32 mouse cellular contexts compared by ENCODE assay signal in genomic region chr9:48600066-48600465, GRCm38 (mm10). TPM values are rescaled to one million over a fixed set of nuclear protein-coding genes. Genes with fewer than 3 reads are reported as not detected.
DNase-seq lines count a peak whose midpoint lies in the region; ATAC-seq and TF ChIP-seq lines count a peak whose summit lies in the region.
"Had no signal": no experiment of that assay in that cellular context is flagged by ENCODE, and none has a peak within 500 bp of the region (broad histone marks: within the 10 kb centered on the region; RNA-seq: fewer than 3 reads in every experiment).

No protein-coding gene starts in this region.

- ATAC-seq in frontal cortex, adult (ENCODE audit: low TSS enrichment): peak; percentile 65
- no peak for ATAC-seq in limb, embryonic 14.5 days (ENCODE audit: low FRiP score, low read depth)
- ATAC-seq in erythroid progenitor cell, adult 5-6 weeks (replicated peaks; ENCODE audit: low FRiP score, poor library complexity, severe bottlenecking): no peak
- ATAC-seq: inflammation-experienced regulatory T-cells, adult 6 months; liver, embryonic 12.5 days; liver, postnatal 0 days; midbrain, embryonic 13.5 days had no signal

- no peaks in the 10 kb centered on the region for H3K9me3 ChIP-seq in limb, embryonic 14.5 days (ENCODE audit: control insufficient read depth, low read length)
- no peaks in the 10 kb centered on the region for H3K9me3 ChIP-seq in limb, embryonic 10.5 days (replicated peaks)
- H3K9me3 ChIP-seq: embryonic facial prominence, embryonic 13.5 days; hindbrain, embryonic 10.5 days; hindbrain, embryonic 15.5 days; kidney, embryonic 15.5 days; limb, embryonic 13.5 days; liver, embryonic 12.5 days; midbrain, embryonic 13.5 days had no signal

- TF ChIP-seq POLR2A in limb, embryonic 14.5 days (IDR thresholded peaks at IDR 0.05; ENCODE audit: borderline replicate concordance, extremely low read depth, insufficient read depth, insufficient read length): no peak
- TF ChIP-seq POLR2A in embryonic fibroblast, embryonic 13.5 days (IDR thresholded peaks at IDR 0.05; ENCODE audit: low read depth, low read length): no peak

- DNase-seq in frontal cortex, postnatal 25 days (ENCODE audit: low spot score in 2 of 2): no peak
- peak; percentile 53 for DNase-seq in limb, embryonic 14.5 days (ENCODE audit: low spot score)
- DNase-seq in limb, embryonic 10.5 days (ENCODE audit: low spot score): no peak
- peak; percentile 78 for DNase-seq in adipocyte (ENCODE audit: low spot score)
- no peak for DNase-seq in lung, postnatal 10 days
- DNase-seq: adrenal gland, postnatal 10 days; cerebellum, adult 11-12 months; cerebellum, adult 9-11 months; embryo, embryonic 11 days; gastrocnemius, postnatal 25 days; kidney, adult 11 months; kidney, postnatal 36 days; liver, postnatal 0 days; right cerebral cortex, postnatal 4 days had no signal

- no peak overlapping the region for H3K4me3 ChIP-seq in limb, embryonic 14.5 days (replicated peaks; ENCODE audit: low read length)
- H3K4me3 ChIP-seq in limb, embryonic 10.5 days: no peak overlapping the region
- H3K4me3 ChIP-seq in embryonic fibroblast, embryonic 13.5 days (ENCODE audit: insufficient read depth, low read length): no peak overlapping the region
- H3K4me3 ChIP-seq: embryonic facial prominence, embryonic 13.5 days; hindbrain, embryonic 10.5 days; hindbrain, embryonic 15.5 days; kidney, embryonic 15.5 days; layer of hippocampus, adult 2 months; left cerebral cortex, adult 2 months; limb, embryonic 13.5 days; liver, embryonic 12.5 days; midbrain, embryonic 13.5 days had no signal

- no peak overlapping the region for H3K4me2 ChIP-seq in limb, embryonic 14.5 days (replicated peaks; ENCODE audit: low read depth, low read length, severe bottlenecking)
- H3K4me2 ChIP-seq: embryonic facial prominence, embryonic 13.5 days; heart, embryonic 11.5 days; hindbrain, embryonic 15.5 days; kidney, embryonic 15.5 days; limb, embryonic 13.5 days; liver, embryonic 12.5 days; midbrain, embryonic 13.5 days had no signal

- H3K9ac ChIP-seq in limb, embryonic 14.5 days (ENCODE audit: low read depth, low read length, severe bottlenecking): no peak overlapping the region
- H3K9ac ChIP-seq: embryonic facial prominence, embryonic 13.5 days; hindbrain, embryonic 15.5 days; kidney, embryonic 15.5 days; limb, embryonic 13.5 days; liver, embryonic 12.5 days; liver, postnatal 0 days; midbrain, embryonic 13.5 days had no signal

- no peaks in the 10 kb centered on the region for H3K36me3 ChIP-seq in limb, embryonic 14.5 days (ENCODE audit: control insufficient read depth, insufficient read depth, low read length)
- no peaks in the 10 kb centered on the region for H3K36me3 ChIP-seq in limb, embryonic 10.5 days
- H3K36me3 ChIP-seq: embryonic facial prominence, embryonic 13.5 days; hindbrain, embryonic 10.5 days; hindbrain, embryonic 15.5 days; kidney, embryonic 15.5 days; limb, embryonic 13.5 days; liver, embryonic 12.5 days; midbrain, embryonic 13.5 days had no signal

- TF ChIP-seq CTCF in embryonic fibroblast, embryonic 13.5 days (IDR thresholded peaks at IDR 0.05; ENCODE audit: borderline replicate concordance, insufficient read depth, low read length): no peak

- no peak overlapping the region for H3K27ac ChIP-seq in limb, embryonic 14.5 days (replicated peaks; ENCODE audit: low read depth, low read length)
- no peak overlapping the region for H3K27ac ChIP-seq in limb, embryonic 10.5 days
- peak overlapping the region; percentile 23; the same call in 1 of the 2 replicates for H3K27ac ChIP-seq in embryonic fibroblast, embryonic 13.5 days (ENCODE audit: insufficient read depth, low read length)
- H3K27ac ChIP-seq: embryonic facial prominence, embryonic 13.5 days; hindbrain, embryonic 10.5 days; hindbrain, embryonic 15.5 days; kidney, embryonic 15.5 days; layer of hippocampus, adult 2 months; left cerebral cortex, adult 2 months; limb, embryonic 13.5 days; liver, embryonic 12.5 days; macrophage; midbrain, embryonic 13.5 days had no signal

- no peaks in the 10 kb centered on the region for H3K4me1 ChIP-seq in limb, embryonic 14.5 days (ENCODE audit: control insufficient read depth, insufficient read depth, low read length)
- peaks cover 3% of the 10 kb centered on the region; the same call in 1 of the 2 replicates for H3K4me1 ChIP-seq in limb, embryonic 10.5 days
- H3K4me1 ChIP-seq in embryonic fibroblast, embryonic 13.5 days (ENCODE audit: control insufficient read depth, insufficient read depth, low read length): no peaks in the 10 kb centered on the region
- H3K4me1 ChIP-seq: hindbrain, embryonic 10.5 days; hindbrain, embryonic 15.5 days; liver, embryonic 12.5 days had no signal

- H3K27me3 ChIP-seq in limb, embryonic 14.5 days (ENCODE audit: control insufficient read depth, insufficient read depth, low read length): no peaks in the 10 kb centered on the region
- H3K27me3 ChIP-seq in limb, embryonic 10.5 days (ENCODE audit: low read depth, poor library complexity, severe bottlenecking): no peaks in the 10 kb centered on the region
- H3K27me3 ChIP-seq: embryonic facial prominence, embryonic 13.5 days; hindbrain, embryonic 15.5 days had no signal

- 52% methylated on average over 2 of the region's 2 CpGs for WGBS in limb, embryonic 14.5 days
- 56% methylated on average over 2 of the region's 2 CpGs for WGBS in limb, embryonic 10.5 days

RNA-seq across cellular contexts. Expression of gene Nnmt, which starts 4.9 kb away (rescaled TPM):
- 2.9 and 3.1 TPM in 2 replicates for polyA plus RNA-seq in limb, embryonic 14.5 days (2012; rRNA removed)
- 11.2 and 13.4 TPM in 2 replicates for polyA plus RNA-seq in limb, embryonic 14.5 days (2014; fragmentation: Nextera tagmentation; extraction: Ambion mirVana)
- polyA plus RNA-seq in limb, embryonic 10.5 days (2016; fragmentation: Nextera tagmentation; extraction: Ambion mirVana): 0.19 TPM in 2 replicates
- polyA plus RNA-seq in embryonic fibroblast, embryonic 13.5 days (2011; ENCODE audit: insufficient read length, low read depth, missing spikeins): 37.8 and 48.9 TPM in 2 replicates
- 14.3 TPM in 1 of 2 replicates, not detected in the other for total RNA-seq in erythroid progenitor cell, adult 5-6 weeks (2015; ENCODE audit: low replicate concordance)
- not detected in 2 replicates for total RNA-seq in erythroid progenitor cell, adult 5-6 weeks (2017; ENCODE audit: low replicate concordance)
- total RNA-seq: CH12.LX; megakaryocyte-erythroid progenitor cell, adult 5-6 weeks had no signal
- polyA plus RNA-seq: C2C12, macrophage had no signal

Comparison
In these comparisons a context has a peak if more than half of its experiments do, and no peak if none do; other contexts are left out.
1. DNase-seq: peak in limb, embryonic 14.5 days (single experiment) and adipocyte (single experiment); none in frontal cortex, postnatal 25 days (0 of 2), limb, embryonic 10.5 days (single experiment) and lung, postnatal 10 days (single experiment).